Mouse (Mus musculus) ES-Bruce4 (cell line): ENCODE measurements around the gene Sdr9c7. TPM values are rescaled to one million over a fixed set of nuclear protein-coding genes. Genes with fewer than 3 reads are reported as not detected.

Experiments
- H3K27ac ChIP-seq: 2 replicates; pipeline ENCODE4 v1.5.1; 2012; ENCODE audit warnings: low read length, inconsistent platforms; ENCODE audit not compliant: insufficient read depth
- H3K27me3 ChIP-seq: 2 replicates; pipeline ENCODE4 v1.6.1; 2012; ENCODE audit warnings: mild to moderate bottlenecking, low read length, inconsistent platforms; ENCODE audit not compliant: control insufficient read depth, poor library complexity, insufficient read depth, severe bottlenecking
- H3K36me3 ChIP-seq: 2 replicates; pipeline ENCODE4 v1.6.1; 2012; ENCODE audit warnings: inconsistent platforms, mild to moderate bottlenecking, low read length, moderate library complexity; ENCODE audit not compliant: control insufficient read depth, poor library complexity, insufficient read depth, severe bottlenecking
- H3K4me1 ChIP-seq: one replicate; pipeline ENCODE4 v1.8.1; 2011; ENCODE audit warnings: low read length; ENCODE audit not compliant: control insufficient read depth, insufficient read depth
- H3K4me3 ChIP-seq: 2 replicates; pipeline ENCODE4 v1.5.1; 2011; ENCODE audit warnings: low read depth, mild to moderate bottlenecking, low read length
- H3K9ac ChIP-seq: 2 replicates; pipeline ENCODE4 v1.6.1; 2012; ENCODE audit warnings: low read depth, mild to moderate bottlenecking, inconsistent platforms; ENCODE audit not compliant: poor library complexity, severe bottlenecking
- H3K9me3 ChIP-seq: replicated peaks from 2 replicates; pipeline ENCODE4 v1.6.1; 2012; ENCODE audit warnings: mild to moderate bottlenecking, low read length, inconsistent platforms; ENCODE audit not compliant: control insufficient read depth, poor library complexity, insufficient read depth, severe bottlenecking
- CTCF ChIP-seq: IDR thresholded peaks from one replicate; pipeline ENCODE4 v1.8.1; 2011; ENCODE audit warnings: low read depth, low read length
- EP300 ChIP-seq: IDR thresholded peaks from 2 replicates; pipeline ENCODE4 v1.6.1; 2011; ENCODE audit warnings: low read depth, low read length; ENCODE audit not compliant: insufficient read depth
- POLR2A ChIP-seq: IDR thresholded peaks from one replicate; pipeline ENCODE4 v1.8.1; 2011; ENCODE audit warnings: low read length; ENCODE audit not compliant: insufficient read depth
- polyA plus RNA-seq: library from polyadenylated mRNA; stranded (reverse); fragments of >200 nt; gene quantifications from 2 replicates; pipeline ENCODE4 v1.2.4, GENCODE M21; 2011; ENCODE audit warnings: low read depth; ENCODE audit not compliant: missing spikeins, insufficient read depth, insufficient read length

Sdr9c7 gene
- polyA plus RNA-seq, 1 experiment = not detected

DNA sequence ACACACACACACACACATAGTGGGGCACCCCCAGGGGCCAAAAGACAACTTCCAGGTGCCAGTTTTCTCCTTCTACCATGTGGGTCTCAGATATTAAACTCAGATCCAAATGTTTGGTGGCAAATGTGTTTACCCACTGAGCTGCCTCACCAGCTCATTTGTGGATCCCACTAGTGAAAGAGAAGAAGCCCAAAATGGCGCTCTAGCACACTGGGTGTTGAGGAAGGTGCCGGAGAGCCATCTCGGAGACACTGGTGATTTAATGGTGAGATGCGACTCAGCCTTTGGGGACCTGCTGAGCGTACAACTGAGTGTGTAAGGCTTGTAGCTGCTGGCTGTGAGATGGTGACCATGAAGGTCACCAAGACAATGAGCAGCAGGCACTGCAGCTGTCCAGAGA, 19.3 kb downstream of the Sdr9c7 start:
- H3K4me1 ChIP-seq = no peaks in the 10 kb centered on the region
- H3K27ac ChIP-seq = no peak overlapping the region
- TF ChIP-seq POLR2A = no peak
- TF ChIP-seq EP300 = no peak
- no peak for TF ChIP-seq CTCF
- H3K9ac ChIP-seq = no peak overlapping the region
- no peak overlapping the region for H3K4me3 ChIP-seq
- no peaks in the 10 kb centered on the region for H3K27me3 ChIP-seq
- no peaks in the 10 kb centered on the region for H3K9me3 ChIP-seq
- no peaks in the 10 kb centered on the region for H3K36me3 ChIP-seq

DNA sequence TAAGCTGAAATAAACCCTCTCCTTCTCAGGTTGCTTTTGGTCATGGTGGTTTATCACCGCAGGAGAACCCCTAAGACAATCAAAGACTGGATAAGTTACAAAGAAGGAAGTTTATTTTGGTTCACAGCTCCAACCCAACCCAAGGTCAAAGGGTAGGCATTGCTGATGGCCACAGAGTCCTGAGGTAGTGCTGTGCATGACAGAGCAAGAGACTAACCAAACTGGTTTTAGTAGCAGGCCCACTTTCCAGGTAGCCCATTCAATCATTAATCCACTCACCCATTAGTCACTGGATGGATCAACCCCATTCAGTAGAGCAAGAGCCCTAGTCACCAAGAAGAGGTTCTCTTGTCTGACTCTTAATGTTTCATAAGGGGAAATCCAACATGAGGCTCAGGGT, 23.9 kb downstream of the Sdr9c7 start:
- H3K4me1 ChIP-seq = no peaks in the 10 kb centered on the region
- no peak overlapping the region for H3K9ac ChIP-seq
- H3K9me3 ChIP-seq = no peaks in the 10 kb centered on the region
- TF ChIP-seq CTCF = no peak
- no peak for TF ChIP-seq EP300
- no peak for TF ChIP-seq POLR2A
- H3K36me3 ChIP-seq = no peaks in the 10 kb centered on the region
- H3K27ac ChIP-seq = no peak overlapping the region
- no peak overlapping the region for H3K4me3 ChIP-seq
- no peaks in the 10 kb centered on the region for H3K27me3 ChIP-seq

DNA sequence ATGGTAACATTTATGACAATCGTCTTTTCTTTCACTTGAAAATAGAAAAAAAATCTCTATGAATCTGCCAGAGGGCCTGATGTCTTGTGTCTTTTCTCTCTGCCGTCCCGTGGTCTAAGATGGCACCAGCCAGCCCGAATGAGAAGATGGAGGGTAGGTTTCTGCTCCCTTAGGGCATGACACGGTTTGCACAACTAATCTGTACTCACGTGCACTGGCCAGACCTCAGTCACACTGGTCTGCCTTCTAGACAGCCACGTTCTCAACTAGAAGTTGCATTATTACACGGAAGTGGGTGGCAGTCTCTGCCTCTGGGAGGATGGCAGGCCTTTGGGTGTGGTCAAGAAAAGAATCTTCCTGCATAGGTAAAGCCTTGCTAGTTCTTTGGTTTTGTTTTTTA, 24.7 kb downstream of the Sdr9c7 start:
- Histone ChIP-seq H3K27me3 (no peaks in the 10 kb centered on the region), H3K4me1 (no peaks in the 10 kb centered on the region), H3K9ac (no peak overlapping the region), H3K36me3 (no peaks in the 10 kb centered on the region), H3K27ac (no peak overlapping the region), H3K9me3 (no peaks in the 10 kb centered on the region), H3K4me3 (no peak overlapping the region)
- TF ChIP-seq CTCF = no peak
- TF ChIP-seq POLR2A = no peak
- no peak for TF ChIP-seq EP300

DNA sequence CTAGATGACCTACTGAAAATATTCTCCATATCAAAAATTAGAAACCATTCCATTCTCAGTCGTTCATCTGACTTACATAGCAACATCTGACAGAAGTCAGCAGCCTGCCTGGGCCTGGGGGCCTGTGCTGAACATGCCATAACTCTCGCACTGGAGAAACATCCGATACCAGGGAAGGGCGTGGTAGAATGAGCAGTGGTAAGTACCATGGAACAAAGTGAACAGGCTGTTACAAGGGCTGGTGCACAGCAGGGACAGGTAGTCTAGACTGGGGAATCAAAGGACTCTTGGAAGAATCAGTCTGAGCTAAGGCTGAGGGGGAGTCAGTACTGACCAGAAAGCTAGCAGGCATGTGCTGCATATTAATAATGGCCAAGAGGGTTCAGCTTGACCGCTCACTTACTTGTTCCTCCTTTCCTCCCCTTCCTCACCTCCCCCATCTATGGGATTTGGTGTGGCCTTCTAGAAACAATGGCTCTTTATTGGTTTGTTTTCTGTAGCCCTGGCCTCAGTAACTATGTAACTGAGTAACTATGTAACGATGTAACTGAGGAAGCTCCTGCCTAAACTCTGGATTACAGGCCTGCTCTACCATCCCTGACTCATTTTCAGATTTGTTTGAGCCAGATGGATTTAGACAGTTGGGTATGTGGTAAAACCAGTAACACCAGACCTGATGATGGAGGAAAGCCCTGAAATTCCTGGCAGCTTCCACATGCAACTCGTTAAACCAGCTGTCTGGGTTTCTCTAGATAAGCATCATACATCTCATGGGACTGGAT, 26.5 kb downstream of the Sdr9c7 start:
- TF ChIP-seq CTCF (no peak), POLR2A (no peak), EP300 (no peak)
- Histone ChIP-seq H3K4me3 (no peak overlapping the region), H3K27me3 (no peaks in the 10 kb centered on the region), H3K36me3 (no peaks in the 10 kb centered on the region), H3K4me1 (no peaks in the 10 kb centered on the region), H3K9me3 (no peaks in the 10 kb centered on the region), H3K9ac (no peak overlapping the region), H3K27ac (no peak overlapping the region)

DNA sequence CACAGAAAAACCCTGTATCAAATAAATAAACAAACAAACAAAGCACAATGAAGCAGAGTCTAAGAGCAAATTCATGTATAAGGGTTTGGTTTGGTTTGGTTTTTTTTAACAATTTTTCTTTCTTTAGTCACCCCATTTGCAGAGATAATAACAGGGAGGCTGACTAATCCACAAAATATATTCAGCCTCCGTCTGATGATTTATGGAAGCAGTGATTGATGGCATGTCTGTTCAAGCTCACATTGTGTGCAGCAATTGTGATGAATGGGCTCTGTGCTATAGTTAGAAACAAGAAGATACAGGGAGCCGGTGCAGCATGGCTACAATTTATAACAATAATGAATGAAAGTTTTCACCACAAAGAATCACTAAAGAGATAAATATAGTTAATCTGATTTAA, 29.4 kb downstream of the Sdr9c7 start:
- H3K4me1 ChIP-seq = no peaks in the 10 kb centered on the region
- no peaks in the 10 kb centered on the region for H3K9me3 ChIP-seq
- TF ChIP-seq POLR2A (no peak), CTCF (no peak), EP300 (no peak)
- H3K4me3 ChIP-seq = no peak overlapping the region
- no peaks in the 10 kb centered on the region for H3K36me3 ChIP-seq
- H3K27ac ChIP-seq = no peak overlapping the region
- no peak overlapping the region for H3K9ac ChIP-seq
- no peaks in the 10 kb centered on the region for H3K27me3 ChIP-seq

DNA sequence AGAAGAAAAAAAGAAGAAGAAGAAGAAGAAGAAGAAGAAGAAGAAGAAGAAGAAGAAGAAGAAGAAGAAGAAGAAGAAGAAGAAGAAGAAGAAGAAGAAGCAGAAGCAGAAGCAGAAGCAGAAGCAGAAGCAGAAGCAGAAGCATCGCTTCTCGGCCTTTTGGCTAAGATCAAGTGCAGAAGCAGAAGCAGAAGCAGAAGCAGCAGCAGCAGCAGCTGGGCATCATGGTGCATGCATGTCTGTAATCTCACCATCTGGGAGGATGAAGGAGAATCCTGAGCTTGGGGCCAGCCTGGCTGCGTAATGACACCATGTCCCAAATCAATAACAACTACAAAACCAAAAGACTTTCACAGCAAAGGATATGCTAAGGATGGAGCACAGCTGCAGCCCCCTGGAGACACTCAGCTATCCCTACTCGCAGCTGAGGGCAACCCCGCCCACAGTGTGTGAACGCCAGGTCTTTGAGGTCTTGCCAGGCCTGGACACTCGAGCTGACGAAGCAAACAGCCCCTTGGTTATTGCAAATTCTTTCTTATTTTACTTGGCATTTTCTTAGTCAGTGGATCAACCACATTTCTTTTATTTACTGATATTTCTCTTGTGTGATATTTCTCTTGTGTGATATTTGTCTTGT, 34.1 kb downstream of the Sdr9c7 start:
- Histone ChIP-seq H3K36me3 (no peaks in the 10 kb centered on the region), H3K27ac (no peak overlapping the region), H3K4me1 (no peaks in the 10 kb centered on the region), H3K9me3 (no peaks in the 10 kb centered on the region), H3K27me3 (no peaks in the 10 kb centered on the region), H3K9ac (no peak overlapping the region), H3K4me3 (no peak overlapping the region)
- TF ChIP-seq EP300 = no peak
- no peak for TF ChIP-seq POLR2A
